Mouse (Mus musculus) forebrain, embryonic 15.5 days (tissue): ENCODE measurements at regions not wholly inside any gene's neighbourhood (a gene's known extent, or its start where the extent isn't known, plus 50 kb on each side); places are given as distances from the start of the nearest gene placed in this dataset.

Experiments used
- ATAC-seq: fragments of 200-750 bp; cut with Nextera tagmentation; replicated peaks from 2 replicates; pipeline ENCODE4 v1.8.0; 2017; ENCODE audit warnings: mild to moderate bottlenecking, moderate TSS enrichment, moderate library complexity
- H3K27ac ChIP-seq: fragments of 300-500 bp; sonication (generic); replicated peaks from 2 replicates; pipeline ENCODE4 v1.5.1; 2015; ENCODE audit warnings: mild to moderate bottlenecking, inconsistent platforms
- H3K27me3 ChIP-seq: fragments of 300-500 bp; sonication (generic); 2 replicates; pipeline ENCODE4 v1.6.1; 2015; ENCODE audit warnings: inconsistent platforms
- H3K36me3 ChIP-seq: fragments of 300-500 bp; sonication (generic); 2 replicates; pipeline ENCODE4 v1.6.1; 2015; ENCODE audit warnings: mild to moderate bottlenecking, inconsistent platforms
- H3K4me1 ChIP-seq: fragments of 300-500 bp; sonication (generic); 2 replicates; pipeline ENCODE4 v1.6.1; 2015; ENCODE audit warnings: inconsistent platforms
- H3K4me2 ChIP-seq: fragments of 300-500 bp; sonication (generic); replicated peaks from 2 replicates; pipeline ENCODE4 v1.6.1; 2015; ENCODE audit warnings: mild to moderate bottlenecking, inconsistent platforms
- H3K4me3 ChIP-seq: fragments of 300-500 bp; sonication (generic); 2 replicates; pipeline ENCODE4 v1.5.1; 2015; ENCODE audit warnings: mild to moderate bottlenecking, inconsistent platforms
- H3K9ac ChIP-seq: fragments of 300-500 bp; sonication (generic); replicated peaks from 2 replicates; pipeline ENCODE4 v1.6.1; 2015; ENCODE audit warnings: mild to moderate bottlenecking, inconsistent platforms
- H3K9me3 ChIP-seq: fragments of 300-500 bp; sonication (generic); 2 replicates; pipeline ENCODE4 v1.6.1; 2016; ENCODE audit warnings: inconsistent platforms
- WGBS: fragments of 180-500 bp; shearing (Covaris S2); methylation state at CpG from one replicate; pipeline ENCODE4 v1.1.7; 2015; ENCODE audit warnings: mixed read lengths; 5-methylcytosine and 5-hydroxymethylcytosine counted together

GRCm38 (mm10) chr9:83300500-83300899 is 140.4 kb downstream of the Lca5 start:
- WGBS, result 58% methylated on average over 4 of the region's 4 CpGs
- ATAC-seq, result no peak
- no peaks in the 10 kb centered on the region for H3K4me1 ChIP-seq

GRCm38 (mm10) chr9:83300044-83300443 is 140.9 kb downstream of the Lca5 start:
- Histone ChIP-seq H3K36me3 (no peaks in the 10 kb centered on the region), H3K9me3 (no peaks in the 10 kb centered on the region), H3K4me3 (no peak overlapping the region), H3K27me3 (no peaks in the 10 kb centered on the region), H3K27ac (no peak overlapping the region), H3K4me2 (no peak overlapping the region), H3K9ac (no peak overlapping the region), H3K4me1 (no peaks in the 10 kb centered on the region)
- ATAC-seq, result no peak
- WGBS, result 51% methylated on average over 2 of the region's 2 CpGs

More at GRCm38 (mm10) chr9:83300500-83300899, 140.4 kb downstream of the Lca5 start:
- no peak overlapping the region for H3K4me3 ChIP-seq
- H3K9me3 ChIP-seq, result no peaks in the 10 kb centered on the region
- no peak overlapping the region for H3K27ac ChIP-seq
- H3K9ac ChIP-seq, result no peak overlapping the region
- H3K27me3 ChIP-seq, result no peaks in the 10 kb centered on the region
- H3K36me3 ChIP-seq, result no peaks in the 10 kb centered on the region
- no peak overlapping the region for H3K4me2 ChIP-seq

GRCm38 (mm10) chr9:83299623-83300022 is 141.3 kb downstream of the Lca5 start:
- 49% methylated on average over 2 of the region's 2 CpGs for WGBS
- no peaks in the 10 kb centered on the region for H3K9me3 ChIP-seq
- H3K27ac ChIP-seq, result no peak overlapping the region
- no peaks in the 10 kb centered on the region for H3K27me3 ChIP-seq
- no peaks in the 10 kb centered on the region for H3K4me1 ChIP-seq
- H3K4me2 ChIP-seq, result no peak overlapping the region
- H3K36me3 ChIP-seq, result no peaks in the 10 kb centered on the region
- H3K4me3 ChIP-seq, result no peak overlapping the region
- H3K9ac ChIP-seq, result no peak overlapping the region
- ATAC-seq, result no peak

- H3K27me3 ChIP-seq, result no peaks in the 10 kb centered on the region
- WGBS, result 86% methylated on average over 9 of the region's 9 CpGs
- no peak overlapping the region for H3K4me2 ChIP-seq
- H3K27ac ChIP-seq, result no peak overlapping the region
- ATAC-seq, result no peak
- H3K36me3 ChIP-seq, result no peaks in the 10 kb centered on the region
- no peaks in the 10 kb centered on the region for H3K4me1 ChIP-seq
- H3K9me3 ChIP-seq, result no peaks in the 10 kb centered on the region
- H3K9ac ChIP-seq, result no peak overlapping the region
- no peak overlapping the region for H3K4me3 ChIP-seq
Measured at GRCm38 (mm10) chr9:83295453-83295852, 145.5 kb downstream of the Lca5 start.

GRCm38 (mm10) chr9:83294441-83294840 is 146.5 kb downstream of the Lca5 start:
- Histone ChIP-seq H3K9ac (no peak overlapping the region), H3K9me3 (no peaks in the 10 kb centered on the region), H3K4me1 (no peaks in the 10 kb centered on the region), H3K27me3 (no peaks in the 10 kb centered on the region), H3K36me3 (no peaks in the 10 kb centered on the region), H3K4me3 (no peak overlapping the region), H3K27ac (no peak overlapping the region), H3K4me2 (no peak overlapping the region)
- 84% methylated on average over 13 of the region's 13 CpGs for WGBS
- no peak for ATAC-seq

- Histone ChIP-seq H3K4me3 (no peak overlapping the region), H3K9ac (no peak overlapping the region), H3K4me1 (no peaks in the 10 kb centered on the region), H3K36me3 (no peaks in the 10 kb centered on the region), H3K9me3 (no peaks in the 10 kb centered on the region), H3K27ac (no peak overlapping the region), H3K27me3 (no peaks in the 10 kb centered on the region), H3K4me2 (no peak overlapping the region)
- WGBS, result 68% methylated on average over 1 of the region's 1 CpGs
- ATAC-seq, result no peak
Measured at GRCm38 (mm10) chr9:83284097-83284496, 137.6 kb upstream of the Hmgn3 start.

GRCm38 (mm10) chr9:83283662-83284061 is 137.2 kb upstream of the Hmgn3 start:
- Histone ChIP-seq H3K36me3 (no peaks in the 10 kb centered on the region), H3K4me3 (no peak overlapping the region), H3K4me2 (no peak overlapping the region), H3K9ac (no peak overlapping the region), H3K4me1 (no peaks in the 10 kb centered on the region), H3K9me3 (no peaks in the 10 kb centered on the region), H3K27me3 (no peaks in the 10 kb centered on the region), H3K27ac (no peak overlapping the region)
- 56% methylated on average over 4 of the region's 4 CpGs for WGBS
- no peak for ATAC-seq

GRCm38 (mm10) chr9:83283249-83283648 is 136.8 kb upstream of the Hmgn3 start:
- no peak for ATAC-seq
- no peak overlapping the region for H3K9ac ChIP-seq
- WGBS, result 79% methylated on average over 8 of the region's 8 CpGs

GRCm38 (mm10) chr9:83277791-83278190 is 131.3 kb upstream of the Hmgn3 start:
- no peak overlapping the region for H3K27ac ChIP-seq
- no peak for ATAC-seq
- H3K4me3 ChIP-seq, result no peak overlapping the region
- H3K4me1 ChIP-seq, result no peaks in the 10 kb centered on the region
- no peaks in the 10 kb centered on the region for H3K36me3 ChIP-seq
- no peaks in the 10 kb centered on the region for H3K9me3 ChIP-seq
- no peak overlapping the region for H3K9ac ChIP-seq
- H3K4me2 ChIP-seq, result no peak overlapping the region
- WGBS, result 86% methylated on average over 5 of the region's 5 CpGs
- H3K27me3 ChIP-seq, result no peaks in the 10 kb centered on the region

More at GRCm38 (mm10) chr9:83283249-83283648, 136.8 kb upstream of the Hmgn3 start:
- no peak overlapping the region for H3K4me2 ChIP-seq
- H3K36me3 ChIP-seq, result no peaks in the 10 kb centered on the region
- H3K9me3 ChIP-seq, result no peaks in the 10 kb centered on the region
- H3K27ac ChIP-seq, result no peak overlapping the region
- H3K4me1 ChIP-seq, result no peaks in the 10 kb centered on the region
- no peaks in the 10 kb centered on the region for H3K27me3 ChIP-seq
- no peak overlapping the region for H3K4me3 ChIP-seq

- no peaks in the 10 kb centered on the region for H3K9me3 ChIP-seq
- no peaks in the 10 kb centered on the region for H3K36me3 ChIP-seq
- H3K4me1 ChIP-seq, result no peaks in the 10 kb centered on the region
- WGBS, result 93% methylated on average over 5 of the region's 5 CpGs
- H3K27ac ChIP-seq, result no peak overlapping the region
- no peak overlapping the region for H3K4me3 ChIP-seq
- ATAC-seq, result no peak
- H3K27me3 ChIP-seq, result no peaks in the 10 kb centered on the region
- no peak overlapping the region for H3K9ac ChIP-seq
- no peak overlapping the region for H3K4me2 ChIP-seq
Measured at GRCm38 (mm10) chr9:83277356-83277755, 130.9 kb upstream of the Hmgn3 start.

GRCm38 (mm10) chr9:83276291-83276690 is 129.8 kb upstream of the Hmgn3 start:
- Histone ChIP-seq H3K36me3 (no peaks in the 10 kb centered on the region), H3K27ac (no peak overlapping the region), H3K4me3 (no peak overlapping the region), H3K27me3 (no peaks in the 10 kb centered on the region), H3K4me2 (no peak overlapping the region), H3K4me1 (no peaks in the 10 kb centered on the region), H3K9me3 (no peaks in the 10 kb centered on the region), H3K9ac (no peak overlapping the region)
- ATAC-seq, result no peak
- 86% methylated on average over 5 of the region's 5 CpGs for WGBS

GRCm38 (mm10) chr9:83273361-83273975 is 127.0 kb upstream of the Hmgn3 start:
- Histone ChIP-seq H3K4me2 (no peak overlapping the region), H3K36me3 (no peaks in the 10 kb centered on the region), H3K9ac (no peak overlapping the region), H3K27me3 (no peaks in the 10 kb centered on the region), H3K4me1 (no peaks in the 10 kb centered on the region), H3K9me3 (no peaks in the 10 kb centered on the region), H3K4me3 (no peak overlapping the region), H3K27ac (no peak overlapping the region)
- 84% methylated on average over 9 of the region's 9 CpGs for WGBS
- peak; percentile 41; the same call in 1 of the 2 replicates for ATAC-seq

- Histone ChIP-seq H3K9me3 (no peaks in the 10 kb centered on the region), H3K9ac (no peak overlapping the region), H3K36me3 (no peaks in the 10 kb centered on the region), H3K4me1 (no peaks in the 10 kb centered on the region), H3K4me2 (no peak overlapping the region), H3K27me3 (no peaks in the 10 kb centered on the region), H3K27ac (no peak overlapping the region), H3K4me3 (no peak overlapping the region)
- no peak for ATAC-seq
- WGBS, result 53% methylated on average over 6 of the region's 6 CpGs
Measured at GRCm38 (mm10) chr9:83265736-83266135, 119.3 kb upstream of the Hmgn3 start.
